Mouse (Mus musculus): ENCODE measurements at regions not wholly inside any gene's neighbourhood (a gene's known extent, or its start where the extent isn't known, plus 50 kb on each side); places are given as distances from the start of the nearest gene placed in this dataset.

DNA sequence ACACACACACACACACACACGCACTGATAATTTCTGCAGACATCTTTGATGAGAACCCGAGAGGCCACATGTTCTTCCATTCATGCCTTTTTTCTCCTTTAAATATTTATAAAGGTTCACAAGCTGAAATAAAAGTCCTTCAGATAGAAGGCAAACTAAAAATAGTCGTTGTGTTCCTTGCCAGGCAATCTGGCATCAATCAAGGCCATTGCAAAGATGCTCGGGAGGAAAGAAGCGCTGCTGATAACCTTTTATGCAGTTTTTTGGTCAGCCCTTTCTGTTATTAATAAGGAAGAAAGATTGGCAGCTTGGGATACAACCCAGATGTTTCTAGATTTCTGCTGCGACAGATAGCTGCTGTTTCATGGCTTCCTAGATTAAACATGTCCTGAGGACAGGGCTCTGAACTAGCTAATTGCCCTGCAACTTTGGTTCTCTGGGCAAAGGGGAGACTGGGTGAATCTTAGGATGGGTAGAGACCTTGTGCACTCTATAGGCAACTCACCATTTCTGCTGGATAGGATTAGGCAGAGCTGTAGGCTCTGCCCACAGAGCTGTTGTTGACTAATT, 238.4 kb downstream of the Ets1 start:
- TF ChIP-seq CTCF (IDR thresholded peaks at IDR 0.05) (no peak), POLR2A (IDR thresholded peaks at IDR 0.05; ENCODE audit: insufficient read depth, low read depth, low read length) (no peak), EP300 (IDR thresholded peaks at IDR 0.05; ENCODE audit: insufficient read depth, low read depth, low read length) (no peak)

Measured in heart, adult 2 months (tissue).